Mouse (Mus musculus) liver, embryonic 14.5 days (tissue): Measurements from ENCODE around the gene Atp4b. TPM values are rescaled to one million over a fixed set of nuclear protein-coding genes. Genes with fewer than 3 reads are reported as not detected.

Experiments
- ATAC-seq: fragments of 200-750 bp; cut with Nextera tagmentation; 2 replicates; pipeline ENCODE4 v1.8.0; 2017; ENCODE audit warnings: moderate number of reproducible peaks, mild to moderate bottlenecking, moderate library complexity; ENCODE audit not compliant: insufficient read depth
- DNase-seq, 3 experiments: peaks; one replicate each; pipeline ENCODE4 v3.0.0-alpha.2; 2012 to 2013; ENCODE audit warnings: low read depth in 3 of 3, low spot score in 3 of 3
- H3K27ac ChIP-seq: fragments of 300-500 bp; sonication (generic); 2 replicates; pipeline ENCODE4 v1.5.1; 2014; ENCODE audit warnings: moderate library complexity, mild to moderate bottlenecking, control low read depth, inconsistent platforms
- H3K27me3 ChIP-seq: fragments of 300-500 bp; sonication (generic); 2 replicates; pipeline ENCODE4 v1.6.1; 2014; ENCODE audit warnings: mild to moderate bottlenecking, low read length, moderate library complexity; ENCODE audit not compliant: control insufficient read depth, insufficient read depth
- H3K36me3 ChIP-seq: fragments of 300-500 bp; sonication (generic); replicated peaks from 2 replicates; pipeline ENCODE4 v1.6.1; 2014; ENCODE audit warnings: low read depth; ENCODE audit not compliant: control insufficient read depth, insufficient read depth
- H3K4me1 ChIP-seq, 2 experiments: fragments of 200-500 bp in 1 of 2; fragments of 300-500 bp in 1 of 2; sonication (generic) in 1 of 2; replicated peaks; 2 replicates each; pipeline ENCODE4 v1.6.1; 2012 to 2014; ENCODE audit warnings: antibody characterized with exemption in 1 of 2, inconsistent platforms in 1 of 2, low read length in 1 of 2; ENCODE audit not compliant: control insufficient read depth in 2 of 2, insufficient read depth in 2 of 2
- H3K4me2 ChIP-seq: fragments of 300-500 bp; sonication (generic); 2 replicates; pipeline ENCODE4 v1.6.1; 2014; ENCODE audit warnings: low read depth, mild to moderate bottlenecking, control low read depth, moderate library complexity
- H3K4me3 ChIP-seq, 2 experiments: fragments of 200-500 bp in 1 of 2; fragments of 300-500 bp in 1 of 2; sonication (generic) in 1 of 2; 2 replicates each; pipeline ENCODE4 v1.5.1; 2012 to 2014; ENCODE audit warnings: low read depth in 2 of 2, low read length in 2 of 2, mild to moderate bottlenecking in 2 of 2, control low read depth in 1 of 2, inconsistent platforms in 1 of 2, moderate library complexity in 1 of 2; ENCODE audit not compliant: insufficient read depth in 1 of 2
- H3K9ac ChIP-seq: fragments of 300-500 bp; sonication (generic); replicated peaks from 2 replicates; pipeline ENCODE4 v1.6.1; 2014; ENCODE audit warnings: mild to moderate bottlenecking, control low read depth, moderate library complexity
- H3K9me3 ChIP-seq: fragments of 300-500 bp; sonication (generic); 2 replicates; pipeline ENCODE4 v1.6.1; 2016; ENCODE audit warnings: low read length, mixed read lengths; ENCODE audit not compliant: control insufficient read depth
- CTCF ChIP-seq: IDR thresholded peaks from 2 replicates; pipeline ENCODE4 v1.5.1; 2016; ENCODE audit warnings: antibody characterized with exemption, low read depth, control low read depth
- EP300 ChIP-seq: IDR thresholded peaks from 2 replicates; pipeline ENCODE4 v1.6.1; 2016; ENCODE audit warnings: antibody characterized with exemption, low read depth
- WGBS: fragments of 180-500 bp; shearing (Covaris S2); extraction: QIAGEN DNeasy Blood & Tissue Kit; methylation state at CpG from one replicate; pipeline ENCODE4 v1.1.7; 2014; ENCODE audit not compliant: insufficient replicate concordance; 5-methylcytosine and 5-hydroxymethylcytosine counted together
- polyA plus RNA-seq, 2 experiments: library from polyadenylated mRNA; depleted of rRNA in 1 of 2; stranded (reverse) in 1 of 2; unstranded in 1 of 2; fragments of >200 nt; fragmentation: Nextera tagmentation in 1 of 2; extraction: Ambion mirVana in 1 of 2; gene quantifications; 2 replicates each; pipeline versions ENCODE4 v1.2.1 to v1.2.3; 2012 to 2014

Gene Atp4b
- polyA plus RNA-seq (2012; rRNA removed) (not detected in 2 replicates), polyA plus RNA-seq (2014; fragmentation: Nextera tagmentation; extraction: Ambion mirVana) (not detected in 2 replicates)

- Histone ChIP-seq H3K36me3 (no peaks in the 10 kb centered on the region), H3K27ac (no peak within 1 kb of the TSS), H3K4me2 (no peak within 1 kb of the TSS), H3K9me3 (no peaks in the 10 kb centered on the region), H3K4me3 (no peak within 1 kb of the TSS), H3K27me3 (no peaks in the 10 kb centered on the region), H3K9ac (no peak within 1 kb of the TSS), H3K4me1 (no peaks in the 10 kb centered on the region)
- ATAC-seq (no peak), DNase-seq (no peak)
- 59% methylated on average over 5 of the region's 5 CpGs for WGBS
- no peak for TF ChIP-seq CTCF
- TF ChIP-seq EP300: no peak
Observed at GRCm38 (mm10) chr8:13396725-13397124, at the start of gene Atp4b. Gene Atp4b, minus strand, starts transcription at chr8:13396825.

GRCm38 (mm10) chr8:13442152-13442551 lies 45.5 kb upstream of the Atp4b start:
- TF ChIP-seq EP300 (no peak), CTCF (no peak)
- Histone ChIP-seq H3K9ac (no peak overlapping the region), H3K27me3 (no peaks in the 10 kb centered on the region), H3K36me3 (no peaks in the 10 kb centered on the region), H3K4me3 (no peak overlapping the region), H3K9me3 (no peaks in the 10 kb centered on the region), H3K4me1 (no peaks in the 10 kb centered on the region), H3K4me2 (no peak overlapping the region), H3K27ac (no peak overlapping the region)
- 69% methylated on average over 2 of the region's 2 CpGs for WGBS
- ATAC-seq: no peak
- no peak for DNase-seq

GRCm38 (mm10) chr8:13437531-13437930 lies 40.9 kb upstream of the Atp4b start:
- DNase-seq (no peak), ATAC-seq (no peak)
- no peak for TF ChIP-seq CTCF
- TF ChIP-seq EP300: no peak
- H3K9me3 ChIP-seq: no peaks in the 10 kb centered on the region
- H3K9ac ChIP-seq: no peak overlapping the region
- H3K4me1 ChIP-seq: no peaks in the 10 kb centered on the region
- no peak overlapping the region for H3K4me2 ChIP-seq
- no peak overlapping the region for H3K4me3 ChIP-seq
- no peak overlapping the region for H3K27ac ChIP-seq
- 34% methylated on average over 2 of the region's 2 CpGs for WGBS
- no peaks in the 10 kb centered on the region for H3K36me3 ChIP-seq
- peaks cover 13% of the 10 kb centered on the region for H3K27me3 ChIP-seq

- TF ChIP-seq EP300 (no peak), CTCF (no peak)
- H3K4me2 ChIP-seq: no peak overlapping the region
- no peak overlapping the region for H3K27ac ChIP-seq
- no peaks in the 10 kb centered on the region for H3K4me1 ChIP-seq
- ATAC-seq: no peak
- 6% methylated on average over 8 of the region's 8 CpGs for whole genome bisulfite sequencing
- H3K36me3 ChIP-seq: no peaks in the 10 kb centered on the region
- H3K4me3 ChIP-seq: no peak overlapping the region
- H3K27me3 ChIP-seq: peaks cover 13% of the 10 kb centered on the region
- H3K9me3 ChIP-seq: no peaks in the 10 kb centered on the region
- no peak for DNase-seq
- H3K9ac ChIP-seq: no peak overlapping the region
Observed at GRCm38 (mm10) chr8:13436052-13436451, 39.4 kb upstream of the Atp4b start.

- Histone ChIP-seq H3K4me3 (no peak within 1 kb of the TSS), H3K27me3 (peaks cover 13% of the 10 kb centered on the region), H3K27ac (no peak within 1 kb of the TSS), H3K4me1 (no peaks in the 10 kb centered on the region), H3K9me3 (no peaks in the 10 kb centered on the region), H3K9ac (no peak within 1 kb of the TSS), H3K4me2 (no peak within 1 kb of the TSS), H3K36me3 (no peaks in the 10 kb centered on the region)
- no peak for DNase-seq
- no peak for TF ChIP-seq EP300
- TF ChIP-seq CTCF: no peak
- WGBS: 19% methylated on average over 10 of the region's 10 CpGs
- ATAC-seq: no peak
Observed at GRCm38 (mm10) chr8:13434889-13435288, 38.3 kb upstream of the Atp4b start, which contains the start of gene Tmem255b. Gene Tmem255b, plus strand, starts transcription at chr8:13435189.
